Mouse (Mus musculus): ENCODE results near the gene Rimbp2. TPM values are rescaled to one million over a fixed set of nuclear protein-coding genes. Genes with fewer than 3 reads are reported as not detected.

The Rimbp2 gene
- polyA plus RNA-seq, 1 experiment from 2014 or later, result 0.15 TPM

- H3K4me2 ChIP-seq, result no peak overlapping the region
- H3K4me1 ChIP-seq (replicated peaks), result no peaks in the 10 kb centered on the region; the same call in 1 of the 2 replicates
- no peak overlapping the region for H3K9ac ChIP-seq (replicated peaks)
- WGBS, result 85% methylated on average over 6 of the region's 6 CpGs
- no peaks in the 10 kb centered on the region for H3K27me3 ChIP-seq
- no peak for ATAC-seq (ENCODE audit: insufficient number of reproducible peaks, insufficient read depth, low FRiP score, low TSS enrichment, low read depth)
- H3K36me3 ChIP-seq, result no peaks in the 10 kb centered on the region
- no peak overlapping the region for H3K27ac ChIP-seq
- 0 out of 2 replicates have a peak, but pooled peaks cover 3% of the 10 kb centered on the region for H3K9me3 ChIP-seq
- H3K4me3 ChIP-seq (replicated peaks), result no peak overlapping the region
These were observed 241.4 kb downstream of the Rimbp2 start for GRCm38 (mm10) chr5:128711847-128712246.

- Histone ChIP-seq H3K4me3 (replicated peaks) (no peak overlapping the region), H3K9ac (replicated peaks) (no peak overlapping the region), H3K27me3 (no peaks in the 10 kb centered on the region), H3K36me3 (no peaks in the 10 kb centered on the region), H3K4me1 (replicated peaks) (no peaks in the 10 kb centered on the region; the same call in 1 of the 2 replicates), H3K27ac (no peak overlapping the region), H3K4me2 (no peak overlapping the region), H3K9me3 (peaks cover 9% of the 10 kb centered on the region; the same call in 1 of the 2 replicates)
- WGBS, result 27% methylated on average over 8 of the region's 8 CpGs
- ATAC-seq (ENCODE audit: insufficient number of reproducible peaks, insufficient read depth, low FRiP score, low TSS enrichment, low read depth), result no peak
These were observed 242.7 kb downstream of the Rimbp2 start for GRCm38 (mm10) chr5:128710596-128710995.

GRCm38 (mm10) chr5:128708929-128709328 lies 244.4 kb downstream of the Rimbp2 start:
- ATAC-seq (ENCODE audit: insufficient number of reproducible peaks, insufficient read depth, low FRiP score, low TSS enrichment, low read depth), result no peak
- H3K9me3 ChIP-seq, result peaks cover 9% of the 10 kb centered on the region; the same call in 1 of the 2 replicates

More at GRCm38 (mm10) chr5:128708929-128709328, 244.4 kb downstream of the Rimbp2 start:
- Histone ChIP-seq H3K36me3 (no peaks in the 10 kb centered on the region), H3K27ac (no peak overlapping the region), H3K4me3 (replicated peaks) (no peak overlapping the region), H3K4me1 (replicated peaks) (peaks cover 6% of the 10 kb centered on the region), H3K4me2 (no peak overlapping the region), H3K27me3 (no peaks in the 10 kb centered on the region), H3K9ac (replicated peaks) (no peak overlapping the region)
- WGBS, result 72% methylated on average over 5 of the region's 5 CpGs

Other genes starting within 250 kb of the Rimbp2 start
- 31.5 and 31.6 TPM in 2 replicates for gene Stx2, start 55.1 kb upstream of the Rimbp2 start, polyA plus RNA-seq (2016; fragmentation: Nextera tagmentation; extraction: Ambion mirVana)
- 689 and 751 TPM in 2 replicates for gene Ran, start 66.6 kb upstream of the Rimbp2 start, polyA plus RNA-seq (2016; fragmentation: Nextera tagmentation; extraction: Ambion mirVana)
- gene Adgrd1, start 143.3 kb upstream of the Rimbp2 start, polyA plus RNA-seq (2016; fragmentation: Nextera tagmentation; extraction: Ambion mirVana), result not detected in 2 replicates